In genomic region chr15:31447121-31447520, GRCm38 (mm10) we compare ENCODE assay signal across 8 mouse cellular contexts. TPM values are rescaled to one million over a fixed set of nuclear protein-coding genes. Genes with fewer than 3 reads are reported as not detected.
DNase-seq lines count a peak whose midpoint lies in the region; ATAC-seq and TF ChIP-seq lines count a peak whose summit lies in the region.

No protein-coding gene starts in this region.

- no peak overlapping the region for H3K9ac ChIP-seq in liver, adult 2 months (ENCODE audit: low read depth, low read length)
- no peak overlapping the region for H3K9ac ChIP-seq in liver, embryonic 12.5 days
- H3K9ac ChIP-seq in hindbrain, embryonic 15.5 days, result no peak overlapping the region
- H3K9ac ChIP-seq in neural tube, embryonic 14.5 days (replicated peaks; ENCODE audit: low read depth, low read length), result no peak overlapping the region

- WGBS in liver, adult 2 months, result 42% methylated on average over 7 of the region's 7 CpGs
- WGBS in liver, embryonic 12.5 days (ENCODE audit: insufficient replicate concordance), result 55% methylated on average over 7 of the region's 7 CpGs
- WGBS in hindbrain, embryonic 15.5 days, result 46% methylated on average over 7 of the region's 7 CpGs
- 46% methylated on average over 7 of the region's 7 CpGs for WGBS in neural tube, embryonic 14.5 days

- POLR2A ChIA-PET in Patski (lab: Charles Lee), result no interaction called here

- in situ Hi-C loops in Patski (cut with MboI; ENCODE audit: low pct_unique_long_range_greater_than_20kb), result loop anchor here (5.0 kb wide), 1 partner anchor 130 kb away; no protein-coding TSS in a partner anchor

- CTCF ChIA-PET in Patski (lab: Charles Lee), result interaction anchor here (0.6 to 3.0 kb wide), 19 partner anchors 8 to 519 kb away, joined by 3 to 22 read pairs (median 4); no protein-coding TSS in a partner anchor

- peaks cover 2% of the 10 kb centered on the region; the same call in 1 of the 2 replicates for H3K4me1 ChIP-seq in liver, adult 2 months (ENCODE audit: control insufficient read depth, insufficient read depth, low read length)
- peaks cover 21% of the 10 kb centered on the region for H3K4me1 ChIP-seq in liver, embryonic 12.5 days
- H3K4me1 ChIP-seq in hindbrain, embryonic 15.5 days (replicated peaks), result peaks cover 3% of the 10 kb centered on the region; the same call in 1 of the 2 replicates
- no peaks in the 10 kb centered on the region for H3K4me1 ChIP-seq in neural tube, embryonic 14.5 days (ENCODE audit: control insufficient read depth, insufficient read depth, low read length)

- no peaks in the 10 kb centered on the region for H3K9me3 ChIP-seq in liver, embryonic 12.5 days (replicated peaks)
- no peaks in the 10 kb centered on the region for H3K9me3 ChIP-seq in hindbrain, embryonic 15.5 days
- no peaks in the 10 kb centered on the region for H3K9me3 ChIP-seq in neural tube, embryonic 14.5 days (ENCODE audit: control insufficient read depth, low read length)

- H3K27ac ChIP-seq in liver, adult 2 months (replicated peaks; ENCODE audit: insufficient read depth, low read depth, low read length), result no peak overlapping the region
- no peak overlapping the region for H3K27ac ChIP-seq in liver, embryonic 12.5 days
- no peak overlapping the region for H3K27ac ChIP-seq in hindbrain, embryonic 15.5 days (replicated peaks)
- no peak overlapping the region for H3K27ac ChIP-seq in neural tube, embryonic 14.5 days (ENCODE audit: low read depth, low read length)

- H3K27me3 ChIP-seq in liver, adult 2 months (ENCODE audit: control insufficient read depth, insufficient read depth, low read length), result no peaks in the 10 kb centered on the region
- no peaks in the 10 kb centered on the region for H3K27me3 ChIP-seq in liver, embryonic 12.5 days (replicated peaks)
- no peaks in the 10 kb centered on the region for H3K27me3 ChIP-seq in Patski
- H3K27me3 ChIP-seq in hindbrain, embryonic 15.5 days, result no peaks in the 10 kb centered on the region
- no peaks in the 10 kb centered on the region for H3K27me3 ChIP-seq in neural tube, embryonic 14.5 days (ENCODE audit: control insufficient read depth, insufficient read depth, low read length)

- no peak overlapping the region for H3K4me3 ChIP-seq in liver, adult 2 months (ENCODE audit: insufficient read depth, low read depth, low read length)
- H3K4me3 ChIP-seq in liver, embryonic 12.5 days, result no peak overlapping the region
- H3K4me3 ChIP-seq in hindbrain, embryonic 15.5 days, result no peak overlapping the region
- H3K4me3 ChIP-seq in neural tube, embryonic 14.5 days (ENCODE audit: low read depth, low read length), result no peak overlapping the region

- TF ChIP-seq POLR2A in liver, adult 2 months (IDR thresholded peaks at IDR 0.05; ENCODE audit: extremely low read depth, insufficient read depth, low read length), result no peak

- no peaks in the 10 kb centered on the region for H3K36me3 ChIP-seq in liver, adult 2 months (ENCODE audit: control insufficient read depth, insufficient read depth, low read length)
- H3K36me3 ChIP-seq in liver, embryonic 12.5 days, result no peaks in the 10 kb centered on the region
- H3K36me3 ChIP-seq in hindbrain, embryonic 15.5 days, result no peaks in the 10 kb centered on the region
- H3K36me3 ChIP-seq in neural tube, embryonic 14.5 days (ENCODE audit: control insufficient read depth, insufficient read depth, low read length), result no peaks in the 10 kb centered on the region

- ATAC-seq in liver, embryonic 12.5 days, result no peak
- ATAC-seq in Patski, result peak; percentile 19
- 0 out of 2 replicates have a peak, but pooled peaks have one; percentile 28 for ATAC-seq in erythroid progenitor cell, adult 5-6 weeks (replicated peaks; ENCODE audit: low FRiP score, poor library complexity, severe bottlenecking)
- ATAC-seq in hindbrain, embryonic 15.5 days (ENCODE audit: low FRiP score, low read depth), result peak; percentile 75
- peak; percentile 58; the same call in 1 of the 2 replicates for ATAC-seq in neural tube, embryonic 14.5 days (ENCODE audit: low read depth)

- H3K79me2 ChIP-seq in liver, adult 2 months (ENCODE audit: control insufficient read depth, insufficient read depth, low read length), result no peaks in the 10 kb centered on the region

- DNase-seq in liver, adult 2 months (ENCODE audit: extremely low read depth, low read depth, low spot score), result peak; percentile 69
- no peak for DNase-seq in Patski (ENCODE audit: low read depth, low spot score)
- DNase-seq in left cerebral cortex, postnatal 4 days, result peak; percentile 33
- no peak for DNase-seq in urinary bladder, postnatal 10 days (ENCODE audit: low spot score)

- 0 out of 2 replicates have a peak, but pooled peaks have one; percentile 18 for TF ChIP-seq CTCF in liver, adult 2 months (IDR thresholded peaks at IDR 0.05; ENCODE audit: low read depth, low read length)
- no peak for TF ChIP-seq CTCF in Patski (IDR thresholded peaks at IDR 0.05)

- H3K4me2 ChIP-seq in liver, embryonic 12.5 days, result no peak overlapping the region
- H3K4me2 ChIP-seq in hindbrain, embryonic 15.5 days, result peak overlapping the region; percentile 27; the same call in 1 of the 2 replicates
- H3K4me2 ChIP-seq in neural tube, embryonic 14.5 days (ENCODE audit: low read depth, low read length), result no peak overlapping the region

- intact Hi-C loops in left cerebral cortex, postnatal 4 days (cut with DNase I), result no loop called here

RNA-seq across cellular contexts. Expression of gene Ropn1l, which starts 6.4 kb away (rescaled TPM):
- total RNA-seq in liver, adult 2 months (2014; rRNA removed), result 12.1 and 13.0 TPM in 2 replicates
- 8.0 and 8.5 TPM in 2 replicates for polyA plus RNA-seq in liver, adult 2 months (2012; rRNA removed)
- polyA plus RNA-seq in liver, embryonic 12.5 days (2016; fragmentation: Nextera tagmentation; extraction: Ambion mirVana), result 1.8 and 2.4 TPM in 2 replicates
- polyA plus RNA-seq in Patski (2021), result 7.6 TPM
- 7.5 TPM in 1 of 2 replicates, not detected in the other for total RNA-seq in erythroid progenitor cell, adult 5-6 weeks (2015; ENCODE audit: low replicate concordance)
- total RNA-seq in erythroid progenitor cell, adult 5-6 weeks (2017; ENCODE audit: low replicate concordance), result not detected in 2 replicates
- polyA plus RNA-seq in hindbrain, embryonic 15.5 days (2015; fragmentation: Nextera tagmentation; extraction: Ambion mirVana), result 2.6 and 2.8 TPM in 2 replicates
- total RNA-seq in left cerebral cortex, postnatal 4 days (2021), result 1 to 10 TPM in 1 of 2 experiments, under 1 TPM in 1; 0.77 to 1.1 TPM
- polyA plus RNA-seq in neural tube, embryonic 14.5 days (2014; fragmentation: Nextera tagmentation; extraction: Ambion mirVana), result 1.9 TPM in 2 replicates

Comparison
In these comparisons a context has a peak if more than half of its experiments do, and no peak if none do; other contexts are left out.
1. DNase-seq: peak in liver, adult 2 months (single experiment) and left cerebral cortex, postnatal 4 days (single experiment); none in Patski (single experiment) and urinary bladder, postnatal 10 days (single experiment).